Mouse (Mus musculus) midbrain, postnatal 0 days (tissue): Measurements from ENCODE around the gene Npm1. TPM values are rescaled to one million over a fixed set of nuclear protein-coding genes. Genes with fewer than 3 reads are reported as not detected.

Experiments used
- ATAC-seq: fragments of 200-750 bp; cut with Nextera tagmentation; 2 replicates; pipeline ENCODE4 v1.8.0; 2017; ENCODE audit warnings: moderate number of reproducible peaks, mild to moderate bottlenecking, moderate TSS enrichment, moderate library complexity; ENCODE audit not compliant: low FRiP score
- DNase-seq: peaks from one replicate; pipeline ENCODE4 v3.0.0-alpha.2; 2015; ENCODE audit warnings: low spot score
- H3K27ac ChIP-seq: fragments of 300-500 bp; sonication (generic); 2 replicates; pipeline ENCODE4 v1.5.1; 2014; ENCODE audit warnings: low read depth, mild to moderate bottlenecking, low read length, mixed read lengths
- H3K27me3 ChIP-seq: fragments of 300-500 bp; sonication (generic); 2 replicates; pipeline ENCODE4 v1.6.1; 2014; ENCODE audit warnings: low read length, control low read depth, mixed read lengths; ENCODE audit not compliant: insufficient read depth
- H3K36me3 ChIP-seq: fragments of 300-500 bp; sonication (generic); 2 replicates; pipeline ENCODE4 v1.6.1; 2014; ENCODE audit warnings: low read length, control low read depth, mixed read lengths; ENCODE audit not compliant: insufficient read depth
- H3K4me1 ChIP-seq: fragments of 300-500 bp; sonication (generic); 2 replicates; pipeline ENCODE4 v1.6.1; 2014; ENCODE audit warnings: mild to moderate bottlenecking, control low read depth, antibody characterized with exemption, low read length, mixed read lengths; ENCODE audit not compliant: insufficient read depth
- H3K4me2 ChIP-seq: fragments of 300-500 bp; sonication (generic); 2 replicates; pipeline ENCODE4 v1.6.1; 2014; ENCODE audit warnings: low read depth, mild to moderate bottlenecking, low read length, mixed read lengths; ENCODE audit not compliant: poor library complexity, severe bottlenecking
- H3K4me3 ChIP-seq: fragments of 300-500 bp; sonication (generic); 2 replicates; pipeline ENCODE4 v1.5.1; 2014; ENCODE audit warnings: low read depth, mild to moderate bottlenecking, low read length, moderate library complexity
- H3K9ac ChIP-seq: fragments of 300-500 bp; sonication (generic); replicated peaks from 2 replicates; pipeline ENCODE4 v1.6.1; 2014; ENCODE audit warnings: mild to moderate bottlenecking, low read length, moderate library complexity, mixed read lengths; ENCODE audit not compliant: poor library complexity, severe bottlenecking
- H3K9me3 ChIP-seq: fragments of 300-500 bp; sonication (generic); 2 replicates; pipeline ENCODE4 v1.6.1; 2016; ENCODE audit warnings: low read length, control low read depth
- CTCF ChIP-seq: IDR thresholded peaks from 2 replicates; pipeline ENCODE4 v1.5.1; 2016; ENCODE audit warnings: antibody characterized with exemption, mild to moderate bottlenecking
- WGBS: fragments of 180-500 bp; shearing (Covaris S2); extraction: QIAGEN DNeasy Blood & Tissue Kit; methylation state at CpG from one replicate; pipeline ENCODE4 v1.1.7; 2014; 5-methylcytosine and 5-hydroxymethylcytosine counted together
- polyA plus RNA-seq: library from polyadenylated mRNA; unstranded; fragments of >200 nt; fragmentation: Nextera tagmentation; extraction: Ambion mirVana; gene quantifications from 2 replicates; pipeline ENCODE4 v1.2.1, GENCODE M21; 2015
- total RNA-seq: library from RNA; depleted of rRNA; stranded (reverse); fragments of >200 nt; gene quantifications from 2 replicates; pipeline ENCODE4 v1.2.3, GENCODE M21; 2014

Npm1 gene
- total and polyA plus RNA-seq, 2 experiments from 2014 or later: 303 to 334 TPM

DNA sequence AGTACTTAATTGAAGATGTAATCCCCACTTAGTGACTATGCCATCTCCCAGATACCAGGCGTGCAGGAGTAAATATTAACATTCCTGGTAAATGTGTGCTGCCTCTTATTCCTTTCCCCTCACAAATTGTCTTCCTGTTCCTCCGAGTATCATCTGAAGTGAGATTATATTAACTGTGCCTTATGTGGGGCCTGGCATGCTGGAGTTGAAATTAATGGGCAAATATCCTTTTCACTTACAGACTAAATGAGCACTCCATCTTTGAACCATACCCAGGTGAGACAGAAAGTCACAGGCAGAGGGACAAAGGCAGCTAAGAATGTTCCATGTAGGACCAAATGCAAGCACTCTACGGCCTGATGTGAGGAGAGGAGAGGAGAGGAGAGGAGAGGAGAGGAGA, 12.8 kb upstream of the Npm1 start:
- ATAC-seq: no peak
- WGBS: 84% methylated on average over 2 of the region's 3 CpGs
- DNase-seq: no peak

DNA sequence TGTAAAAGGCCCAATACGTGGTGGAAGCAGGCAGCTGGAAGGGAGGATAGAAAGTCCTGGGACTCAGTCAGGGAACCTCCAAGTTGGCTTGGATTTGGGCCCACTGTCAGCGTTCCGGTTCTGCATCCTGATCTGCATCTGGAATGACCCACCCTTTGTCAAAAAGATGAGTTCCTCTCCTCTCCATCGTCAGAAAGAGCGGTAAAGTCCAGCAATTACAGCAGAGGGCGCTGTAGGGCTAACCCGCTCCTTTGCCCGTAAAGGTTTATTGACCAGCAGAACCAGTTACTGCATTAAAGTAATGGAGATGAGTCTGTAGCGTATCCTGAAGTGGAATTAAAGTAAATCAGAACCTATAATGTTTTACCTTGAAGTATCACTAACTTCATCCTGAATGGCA, 7.5 kb upstream of the Npm1 start:
- no peaks in the 10 kb centered on the region for H3K9me3 ChIP-seq
- 12% methylated on average over 9 of the region's 9 CpGs for WGBS
- no peak for ATAC-seq
- H3K4me1 ChIP-seq: no peaks in the 10 kb centered on the region
- no peak overlapping the region for H3K4me3 ChIP-seq
- H3K36me3 ChIP-seq: no peaks in the 10 kb centered on the region
- H3K9ac ChIP-seq: no peak overlapping the region
- no peak overlapping the region for H3K4me2 ChIP-seq
- no peaks in the 10 kb centered on the region for H3K27me3 ChIP-seq
- peak; percentile 74 for TF ChIP-seq CTCF
- peak; percentile 51 for DNase-seq
- H3K27ac ChIP-seq: no peak overlapping the region

More for the DNA sequence above, 12.8 kb upstream of the Npm1 start:
- H3K27ac ChIP-seq: no peak overlapping the region
- H3K4me3 ChIP-seq: no peak overlapping the region
- H3K4me1 ChIP-seq: no peaks in the 10 kb centered on the region
- peaks cover 2% of the 10 kb centered on the region; the same call in 1 of the 2 replicates for H3K27me3 ChIP-seq
- no peak overlapping the region for H3K9ac ChIP-seq
- no peaks in the 10 kb centered on the region for H3K36me3 ChIP-seq
- no peak for TF ChIP-seq CTCF
- H3K4me2 ChIP-seq: no peak overlapping the region
- H3K9me3 ChIP-seq: no peaks in the 10 kb centered on the region

DNA sequence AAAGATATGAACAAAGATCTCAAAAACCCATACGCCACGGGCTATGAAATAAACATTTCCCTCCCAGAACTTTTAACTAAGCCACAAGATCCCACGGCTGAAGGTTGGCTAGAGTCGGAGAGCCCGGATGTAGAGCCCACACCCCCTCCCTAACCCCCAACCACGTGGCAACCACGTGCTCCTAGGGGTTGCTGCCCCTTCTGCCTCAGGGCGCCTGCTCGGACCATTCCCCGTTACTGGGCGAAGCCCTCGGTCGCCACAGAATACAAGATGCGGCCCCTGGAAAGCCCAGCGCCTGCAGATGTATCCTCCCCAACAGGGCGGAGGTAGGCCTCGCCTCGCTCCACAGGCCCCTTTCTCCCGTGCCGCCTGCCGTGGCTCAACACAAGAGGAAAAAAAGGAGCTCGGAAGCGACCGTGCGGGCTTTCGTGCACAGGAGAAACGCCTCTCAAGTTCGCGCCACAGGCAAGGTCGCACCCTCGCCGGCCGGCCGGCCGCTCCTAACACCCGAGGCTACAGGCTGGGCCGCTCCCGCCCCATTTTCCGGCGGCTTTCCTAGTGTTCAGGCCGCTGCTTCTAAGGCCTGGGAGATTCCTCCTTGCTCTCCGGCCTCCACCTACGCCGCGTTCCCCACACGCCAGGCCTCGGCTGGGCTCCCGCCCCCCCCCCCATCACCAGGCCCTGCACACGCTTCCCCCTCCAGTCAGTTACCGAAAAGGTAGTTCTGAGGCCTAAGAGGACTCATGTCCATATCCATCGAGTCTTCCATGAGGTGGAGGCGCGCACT, 602 bp downstream of the Npm1 start:
- H3K27me3 ChIP-seq: no peaks in the 10 kb centered on the region
- no peaks in the 10 kb centered on the region for H3K9me3 ChIP-seq
- H3K4me3 ChIP-seq: peak overlapping the region; percentile 82
- no peak for TF ChIP-seq CTCF
- WGBS: 2% methylated on average over 51 of the region's 53 CpGs
- peak; percentile 84 for ATAC-seq
- no peaks in the 10 kb centered on the region for H3K4me1 ChIP-seq
- H3K9ac ChIP-seq: peak overlapping the region; percentile 93
- H3K27ac ChIP-seq: peak overlapping the region; percentile 88
- peak; percentile 85 for DNase-seq
- peaks cover 9% of the 10 kb centered on the region; the same call in 1 of the 2 replicates for H3K36me3 ChIP-seq
- peak overlapping the region; percentile 72 for H3K4me2 ChIP-seq

DNA sequence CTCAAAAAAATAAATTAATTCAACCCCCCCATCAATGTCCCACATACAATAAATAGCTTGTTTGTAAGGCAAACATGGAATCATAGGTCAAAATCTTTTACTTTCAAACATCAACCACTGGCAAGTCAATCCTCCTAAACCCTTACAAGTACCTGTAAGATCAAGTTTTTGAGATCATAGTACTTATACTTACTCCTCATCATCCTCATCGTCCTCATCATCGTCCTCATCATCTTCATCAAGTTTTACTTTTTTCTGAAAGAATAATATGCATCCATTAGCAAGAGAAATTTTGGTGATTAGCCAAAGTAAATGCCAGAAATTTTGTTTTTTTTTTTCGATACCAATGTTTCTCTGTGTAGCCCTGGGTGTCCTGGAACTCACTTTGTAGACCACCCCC, 3.3 kb downstream of the Npm1 start:
- DNase-seq (no peak), ATAC-seq (no peak)
- Histone ChIP-seq H3K4me3 (no peak overlapping the region), H3K4me1 (no peaks in the 10 kb centered on the region), H3K36me3 (peaks cover 12% of the 10 kb centered on the region; the same call in 1 of the 2 replicates), H3K9me3 (no peaks in the 10 kb centered on the region), H3K27me3 (no peaks in the 10 kb centered on the region), H3K27ac (no peak overlapping the region), H3K9ac (no peak overlapping the region), H3K4me2 (no peak overlapping the region)
- no peak for TF ChIP-seq CTCF
- WGBS: 91% methylated on average over 3 of the region's 3 CpGs

DNA sequence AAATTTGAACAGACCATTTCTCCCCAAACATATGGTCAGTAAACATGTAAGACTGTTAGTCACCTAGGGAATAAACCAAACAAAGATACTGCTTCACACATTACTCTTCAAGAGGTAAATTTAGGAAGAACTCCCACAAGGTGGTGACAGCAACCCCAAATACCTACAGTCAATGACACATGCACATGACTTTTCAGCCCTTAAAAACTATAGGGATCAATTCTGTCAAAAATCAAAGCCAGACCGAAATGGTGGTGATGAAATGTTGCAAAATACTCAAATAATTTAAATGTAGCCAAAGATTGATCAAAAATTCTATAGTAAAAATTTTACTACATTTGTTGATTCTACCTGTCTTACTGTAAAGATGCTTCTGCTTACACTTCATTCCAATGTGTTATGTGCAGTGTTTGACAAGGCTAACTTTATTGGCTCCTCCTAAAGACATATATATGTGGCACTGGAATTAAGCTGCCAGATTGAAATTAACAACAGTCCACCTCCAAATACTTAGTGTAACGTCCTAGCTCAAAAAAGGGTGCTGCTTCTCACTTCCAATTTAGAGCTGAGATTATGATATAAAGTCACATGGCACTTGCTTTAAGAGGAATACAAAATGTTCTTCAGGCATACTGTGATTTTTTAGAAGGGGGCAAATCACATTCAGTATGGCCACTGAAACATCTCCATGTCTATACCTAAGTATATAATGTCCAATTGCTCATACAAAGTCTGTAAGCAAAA, 5.4 kb downstream of the Npm1 start:
- H3K9me3 ChIP-seq: no peaks in the 10 kb centered on the region
- DNase-seq (no peak), ATAC-seq (no peak)
- no peaks in the 10 kb centered on the region for H3K4me1 ChIP-seq
- WGBS: 81% methylated on average over 2 of the region's 2 CpGs
- no peak overlapping the region for H3K4me2 ChIP-seq
- H3K9ac ChIP-seq: no peak overlapping the region
- no peaks in the 10 kb centered on the region for H3K27me3 ChIP-seq
- no peak overlapping the region for H3K4me3 ChIP-seq
- peaks cover 22% of the 10 kb centered on the region for H3K36me3 ChIP-seq
- no peak overlapping the region for H3K27ac ChIP-seq
- TF ChIP-seq CTCF: no peak

DNA sequence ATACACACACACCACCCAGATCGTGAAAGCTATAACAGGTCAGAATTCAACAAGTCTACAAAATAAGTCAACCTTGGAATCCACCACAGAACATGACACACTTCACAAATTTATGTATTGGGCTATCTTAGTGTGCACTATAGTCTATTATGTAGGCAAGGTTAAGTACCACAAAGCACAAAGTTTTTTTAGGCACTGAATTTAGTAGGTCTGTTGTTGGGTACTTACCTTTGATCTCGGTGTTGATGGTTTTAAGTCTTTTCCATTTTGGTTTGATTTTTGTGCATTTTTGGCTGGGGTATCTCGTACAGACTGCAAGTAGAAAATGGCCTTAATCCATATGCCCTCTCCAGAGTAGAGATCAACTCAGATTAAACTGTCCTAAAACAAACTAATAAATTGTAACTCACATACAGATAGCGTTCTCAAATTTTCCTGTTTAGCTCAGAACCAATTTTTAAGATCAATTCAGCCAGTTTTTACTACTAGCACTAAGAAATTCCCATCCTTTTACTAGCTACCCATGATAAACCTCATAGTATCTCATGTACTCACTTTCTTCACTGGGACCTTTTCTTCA, 6.5 kb downstream of the Npm1 start:
- H3K4me2 ChIP-seq: no peak overlapping the region
- H3K27ac ChIP-seq: no peak overlapping the region
- 89% methylated on average over 4 of the region's 4 CpGs for WGBS
- no peak overlapping the region for H3K4me3 ChIP-seq
- ATAC-seq (no peak), DNase-seq (no peak)
- H3K36me3 ChIP-seq: peaks cover 23% of the 10 kb centered on the region
- no peaks in the 10 kb centered on the region for H3K9me3 ChIP-seq
- no peak overlapping the region for H3K9ac ChIP-seq
- H3K27me3 ChIP-seq: no peaks in the 10 kb centered on the region
- H3K4me1 ChIP-seq: no peaks in the 10 kb centered on the region
- no peak for TF ChIP-seq CTCF
